Mouse (Mus musculus) stomach, embryonic 16.5 days (tissue): ENCODE measurements around the gene 1520401A03Rik. TPM values are rescaled to one million over a fixed set of nuclear protein-coding genes. Genes with fewer than 3 reads are reported as not detected.

Experiments used
- ATAC-seq: fragments of 200-750 bp; cut with Nextera tagmentation; 2 replicates; pipeline ENCODE4 v1.8.0; 2017; ENCODE audit warnings: moderate number of reproducible peaks, moderate TSS enrichment; ENCODE audit not compliant: insufficient read depth, low FRiP score
- H3K27ac ChIP-seq: fragments of 300-500 bp; sonication (generic); 2 replicates; pipeline ENCODE4 v1.5.1; 2014; ENCODE audit warnings: low read length
- H3K27me3 ChIP-seq: fragments of 300-500 bp; sonication (generic); 2 replicates; pipeline ENCODE4 v1.6.1; 2014; ENCODE audit warnings: low read length, control low read depth, mixed read lengths; ENCODE audit not compliant: control insufficient read depth, insufficient read depth
- H3K36me3 ChIP-seq: fragments of 300-500 bp; sonication (generic); 2 replicates; pipeline ENCODE4 v1.6.1; 2014; ENCODE audit warnings: low read length; ENCODE audit not compliant: control insufficient read depth, insufficient read depth
- H3K4me1 ChIP-seq: fragments of 300-500 bp; sonication (generic); 2 replicates; pipeline ENCODE4 v1.6.1; 2014; ENCODE audit warnings: low read length, control low read depth, mixed read lengths; ENCODE audit not compliant: control insufficient read depth, insufficient read depth
- H3K4me2 ChIP-seq: fragments of 300-500 bp; sonication (generic); 2 replicates; pipeline ENCODE4 v1.6.1; 2014; ENCODE audit warnings: low read depth, low read length, mixed read lengths
- H3K4me3 ChIP-seq: fragments of 300-500 bp; sonication (generic); replicated peaks from 2 replicates; pipeline ENCODE4 v1.5.1; 2014; ENCODE audit warnings: mild to moderate bottlenecking, low read length
- H3K9ac ChIP-seq: fragments of 300-500 bp; sonication (generic); 2 replicates; pipeline ENCODE4 v1.6.1; 2014; ENCODE audit warnings: low read length
- H3K9me3 ChIP-seq: fragments of 300-500 bp; sonication (generic); replicated peaks from 2 replicates; pipeline ENCODE4 v1.6.1; 2016; ENCODE audit warnings: low read length, control low read depth; ENCODE audit not compliant: control insufficient read depth
- WGBS: fragments of 180-500 bp; shearing (Covaris S2); extraction: QIAGEN DNeasy Blood & Tissue Kit; methylation state at CpG from one replicate; pipeline ENCODE4 v1.1.7; 2014; 5-methylcytosine and 5-hydroxymethylcytosine counted together
- polyA plus RNA-seq: library from polyadenylated mRNA; unstranded; fragments of >200 nt; fragmentation: Nextera tagmentation; extraction: Ambion mirVana; gene quantifications from 2 replicates; pipeline ENCODE4 v1.2.1, GENCODE M21; 2015

1520401A03Rik gene
- polyA plus RNA-seq, 1 experiment from 2014 or later = 0.23 TPM

DNA sequence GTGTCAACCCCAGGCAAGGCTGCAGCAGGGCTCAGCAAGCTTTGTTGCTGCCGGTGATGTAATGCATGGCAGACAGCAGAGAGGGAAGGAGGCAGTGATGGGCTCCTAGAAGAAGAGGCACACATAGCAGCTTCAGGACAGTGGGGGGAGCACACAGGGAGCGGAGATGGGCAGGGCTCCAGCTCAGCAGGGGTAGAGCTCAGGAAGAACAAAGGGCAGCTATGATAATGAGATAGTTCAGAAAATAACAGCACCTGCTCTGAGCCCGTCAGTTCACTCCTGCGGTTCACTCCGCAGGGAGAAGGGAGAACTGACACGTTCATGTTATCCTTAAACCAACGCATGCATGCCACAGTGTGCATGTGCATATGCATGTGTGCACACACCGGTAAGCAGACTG lies 36.2 kb upstream of the 1520401A03Rik start:
- H3K4me1 ChIP-seq = no peaks in the 10 kb centered on the region
- H3K9ac ChIP-seq = no peak overlapping the region
- no peaks in the 10 kb centered on the region for H3K27me3 ChIP-seq
- no peak for ATAC-seq
- H3K4me2 ChIP-seq = no peak overlapping the region
- no peak overlapping the region for H3K4me3 ChIP-seq
- no peak overlapping the region for H3K27ac ChIP-seq
- no peaks in the 10 kb centered on the region for H3K9me3 ChIP-seq
- 0 out of 2 replicates have a peak, but pooled peaks cover 13% of the 10 kb centered on the region for H3K36me3 ChIP-seq
- 88% methylated on average over 8 of the region's 8 CpGs for WGBS

DNA sequence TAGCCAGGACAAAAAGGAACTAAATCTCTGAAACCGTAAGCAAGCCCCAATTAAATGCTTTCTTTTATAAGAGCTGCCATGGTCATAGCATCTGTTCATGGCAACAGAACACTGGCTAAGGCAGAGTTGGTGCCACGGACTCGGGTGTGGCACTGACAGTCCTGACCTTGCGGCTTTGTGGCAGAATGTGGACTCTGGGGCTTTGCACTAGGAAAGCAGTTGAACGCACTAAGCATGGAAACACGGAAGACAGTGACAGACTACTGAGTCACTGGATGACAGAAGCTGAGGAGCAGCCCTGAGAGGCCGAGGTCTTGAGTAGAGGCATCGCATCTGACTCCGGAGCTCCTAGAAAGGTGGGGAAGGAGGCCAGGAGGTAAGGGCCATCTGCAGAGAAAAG lies 35.0 kb upstream of the 1520401A03Rik start:
- ATAC-seq = no peak
- H3K36me3 ChIP-seq = peaks cover 15% of the 10 kb centered on the region; the same call in 1 of the 2 replicates

DNA sequence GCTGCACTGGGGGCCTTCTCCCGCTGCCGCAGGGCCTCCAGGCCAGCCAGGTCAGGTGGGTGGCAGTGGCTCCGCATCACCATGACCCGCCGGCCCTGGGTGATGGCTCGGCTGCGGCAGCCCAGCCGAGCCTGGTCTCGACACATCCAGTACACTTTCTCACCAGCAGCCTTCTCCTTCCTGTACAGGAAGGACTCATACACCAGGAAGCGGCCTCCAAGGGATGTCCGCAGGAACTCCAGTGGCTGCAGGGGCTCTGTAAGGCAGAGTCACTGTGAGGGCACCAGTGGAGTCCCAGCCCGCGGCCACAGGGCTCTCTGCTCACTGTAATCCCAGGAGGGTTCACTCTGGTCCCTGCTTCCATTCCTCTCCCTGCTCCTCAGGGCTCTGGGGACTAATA lies 33.1 kb upstream of the 1520401A03Rik start:
- ATAC-seq = 0 out of 2 replicates have a peak, but pooled peaks have one; percentile 37
- no peaks in the 10 kb centered on the region for H3K27me3 ChIP-seq
- H3K9me3 ChIP-seq = no peaks in the 10 kb centered on the region
- H3K4me3 ChIP-seq = no peak overlapping the region
- peaks cover 24% of the 10 kb centered on the region; the same call in 1 of the 2 replicates for H3K36me3 ChIP-seq
- 85% methylated on average over 13 of the region's 13 CpGs for WGBS
- no peak overlapping the region for H3K4me2 ChIP-seq
- no peaks in the 10 kb centered on the region for H3K4me1 ChIP-seq
- no peak overlapping the region for H3K27ac ChIP-seq
- no peak overlapping the region for H3K9ac ChIP-seq

More for the DNA sequence above, 35.0 kb upstream of the 1520401A03Rik start:
- Histone ChIP-seq H3K9me3 (no peaks in the 10 kb centered on the region), H3K9ac (no peak overlapping the region), H3K4me3 (no peak overlapping the region), H3K4me1 (no peaks in the 10 kb centered on the region), H3K27me3 (no peaks in the 10 kb centered on the region), H3K4me2 (no peak overlapping the region), H3K27ac (no peak overlapping the region)
- 92% methylated on average over 9 of the region's 9 CpGs for WGBS

DNA sequence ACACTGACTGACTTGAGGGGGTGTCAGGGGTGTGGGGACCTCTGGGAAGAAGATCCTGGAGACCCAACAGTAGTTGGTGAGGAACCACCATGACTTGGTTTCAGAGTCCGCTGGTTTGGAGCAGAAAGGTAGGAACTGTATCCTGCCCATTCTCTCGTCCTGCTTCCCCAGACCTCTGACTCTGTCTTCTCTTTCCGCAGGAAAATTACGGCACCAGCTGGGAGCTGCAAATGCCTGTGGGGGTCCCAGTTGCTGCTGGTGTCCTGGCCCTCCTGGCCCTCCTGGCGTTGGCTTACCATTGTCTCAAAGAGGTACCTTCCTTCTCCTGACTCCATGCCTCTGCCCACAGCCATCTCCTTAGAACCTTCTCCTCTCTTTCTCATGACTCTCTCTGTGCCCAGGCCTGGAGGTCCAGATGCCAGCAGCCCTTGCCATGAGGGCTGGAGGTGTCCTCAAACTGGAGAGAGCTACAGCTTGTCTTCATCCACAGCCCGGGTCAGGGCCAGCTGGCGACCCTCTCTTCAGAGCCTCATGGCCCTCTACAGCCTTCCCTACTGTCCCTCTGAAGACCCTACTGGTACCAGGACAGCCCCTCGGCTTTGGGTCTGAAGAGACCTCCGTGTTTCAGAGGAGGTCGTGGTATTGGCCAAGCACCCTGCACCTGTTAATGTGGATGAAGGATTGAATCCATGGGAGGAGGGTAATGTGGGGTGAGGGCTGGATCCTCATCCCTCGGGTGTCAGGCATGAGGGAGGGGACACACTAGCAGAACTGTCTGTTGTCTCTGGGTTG lies 27.0 kb upstream of the 1520401A03Rik start:
- Histone ChIP-seq H3K27me3 (peaks cover 27% of the 10 kb centered on the region), H3K9ac (peak overlapping the region; percentile 8; the same call in 1 of the 2 replicates), H3K4me1 (peaks cover 18% of the 10 kb centered on the region), H3K9me3 (no peaks in the 10 kb centered on the region), H3K27ac (no peak overlapping the region), H3K4me2 (peak overlapping the region; percentile 47), H3K36me3 (peaks cover 11% of the 10 kb centered on the region; the same call in 1 of the 2 replicates), H3K4me3 (peak overlapping the region; percentile 24)
- WGBS = 77% methylated on average over 11 of the region's 11 CpGs
- ATAC-seq = no peak

DNA sequence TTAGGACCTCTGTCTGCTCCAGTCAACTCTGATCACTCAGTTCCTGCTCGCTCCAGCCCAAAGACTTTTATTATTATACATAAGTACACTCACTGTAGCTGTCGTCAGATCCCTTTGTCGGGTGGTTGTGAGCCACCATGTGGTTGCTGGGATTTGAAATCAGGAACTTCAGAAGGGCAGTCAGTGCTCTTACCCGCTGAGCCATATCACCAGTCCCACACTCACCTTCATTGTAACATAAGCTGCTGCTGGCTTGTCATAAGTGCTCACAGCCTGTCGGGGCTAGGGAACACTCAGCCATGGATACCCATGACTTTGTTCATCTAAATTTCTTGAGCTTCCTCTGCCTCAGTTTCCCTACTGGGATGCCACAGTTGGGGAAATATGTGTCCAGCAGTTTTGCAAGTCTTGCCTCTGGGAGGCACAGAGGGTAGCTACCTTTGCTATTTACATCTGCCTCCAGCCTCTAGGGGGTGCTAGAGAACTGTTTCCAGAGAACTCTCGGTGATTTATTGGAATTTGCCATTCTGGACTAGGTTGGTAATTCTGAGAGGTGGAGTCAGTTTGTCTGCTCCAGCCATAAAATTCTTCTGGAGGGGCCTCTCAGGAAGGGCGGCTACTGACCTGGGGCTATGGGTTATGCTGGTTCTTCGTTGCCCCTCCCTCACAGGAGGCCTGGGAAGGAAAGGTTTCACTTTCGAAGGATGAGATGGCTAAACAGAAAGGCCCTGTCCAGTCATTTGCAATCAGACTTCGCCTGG lies 26.2 kb upstream of the 1520401A03Rik start:
- ATAC-seq = peak; percentile 41; the same call in 1 of the 2 replicates
- 30% methylated on average over 10 of the region's 10 CpGs for WGBS
- no peaks in the 10 kb centered on the region for H3K9me3 ChIP-seq
- H3K36me3 ChIP-seq = peaks cover 11% of the 10 kb centered on the region; the same call in 1 of the 2 replicates
- peak overlapping the region; percentile 24 for H3K4me3 ChIP-seq
- H3K4me1 ChIP-seq = peaks cover 21% of the 10 kb centered on the region
- H3K27me3 ChIP-seq = peaks cover 34% of the 10 kb centered on the region
- no peak overlapping the region for H3K27ac ChIP-seq
- peak overlapping the region; percentile 8; the same call in 1 of the 2 replicates for H3K9ac ChIP-seq
- H3K4me2 ChIP-seq = peak overlapping the region; percentile 47

DNA sequence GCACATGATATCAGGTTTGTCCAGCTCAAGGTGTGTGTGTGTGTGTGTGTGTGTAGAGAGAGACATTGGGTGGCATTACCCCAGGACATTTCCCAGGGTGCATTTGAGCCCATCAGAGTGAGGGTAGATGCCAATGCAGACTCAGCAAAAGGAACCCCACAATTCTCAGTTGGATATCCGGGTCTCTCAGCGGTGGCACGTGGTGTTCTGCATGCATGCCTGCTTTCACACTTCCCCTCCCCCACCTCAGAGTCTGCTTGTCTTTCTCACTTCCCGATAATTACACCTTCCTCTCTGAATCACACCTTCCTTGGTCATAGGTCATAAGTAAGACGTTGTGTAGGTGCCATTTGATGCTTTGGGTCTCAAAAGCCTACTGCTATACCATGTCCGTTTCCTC lies 25.4 kb upstream of the 1520401A03Rik start:
- H3K4me3 ChIP-seq = no peak overlapping the region
- H3K4me1 ChIP-seq = peaks cover 21% of the 10 kb centered on the region
- no peak overlapping the region for H3K9ac ChIP-seq
- H3K36me3 ChIP-seq = peaks cover 11% of the 10 kb centered on the region; the same call in 1 of the 2 replicates
- H3K27ac ChIP-seq = no peak overlapping the region
- H3K27me3 ChIP-seq = peaks cover 42% of the 10 kb centered on the region
- no peaks in the 10 kb centered on the region for H3K9me3 ChIP-seq
- no peak overlapping the region for H3K4me2 ChIP-seq
- 21% methylated on average over 6 of the region's 6 CpGs for WGBS
- no peak for ATAC-seq

DNA sequence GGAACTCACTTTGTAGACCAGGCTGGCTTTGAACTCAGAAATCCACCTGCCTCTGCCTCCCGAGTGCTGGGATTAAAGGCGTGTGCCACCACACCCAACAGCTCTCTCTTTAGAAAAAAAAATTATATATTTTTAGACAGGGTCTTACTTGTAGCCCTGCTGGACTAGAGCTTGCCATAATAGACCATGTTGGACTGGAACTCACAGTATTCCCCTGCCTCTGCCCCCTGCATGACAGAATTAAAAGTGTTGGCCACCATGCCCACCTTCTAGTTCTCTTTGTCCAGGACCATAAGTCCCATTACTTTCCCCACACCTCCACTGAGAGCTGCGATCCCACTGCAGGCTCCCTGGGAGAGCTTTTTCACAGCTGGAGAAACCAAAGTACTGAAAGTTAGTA lies 24.9 kb upstream of the 1520401A03Rik start:
- H3K27ac ChIP-seq = no peak overlapping the region

DNA sequence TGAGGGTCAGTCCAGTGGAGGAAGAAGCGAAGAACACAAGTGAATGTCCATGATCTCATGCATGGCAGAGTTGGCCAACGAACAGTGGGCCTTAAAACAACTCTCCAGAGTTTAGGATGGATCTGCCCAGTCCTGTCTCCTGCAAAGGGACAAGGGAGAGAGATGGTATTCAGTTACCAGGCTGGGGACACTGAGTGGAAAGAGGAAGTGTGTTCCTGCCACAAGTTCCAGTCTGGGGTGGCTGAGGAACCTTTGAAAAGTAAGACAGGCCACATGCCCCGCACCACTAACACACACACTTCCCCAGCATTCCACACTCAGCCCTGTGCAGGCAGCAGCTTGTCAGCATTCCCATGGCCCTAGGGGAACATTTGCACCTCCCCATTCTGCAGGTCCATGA lies 24.2 kb upstream of the 1520401A03Rik start:
- 0 out of 2 replicates have a peak, but pooled peaks cover 4% of the 10 kb centered on the region for H3K36me3 ChIP-seq
- no peaks in the 10 kb centered on the region for H3K9me3 ChIP-seq
- no peak overlapping the region for H3K9ac ChIP-seq
- H3K27me3 ChIP-seq = peaks cover 55% of the 10 kb centered on the region
- no peak for ATAC-seq
- 79% methylated on average over 3 of the region's 3 CpGs for WGBS
- H3K4me1 ChIP-seq = peaks cover 27% of the 10 kb centered on the region
- no peak overlapping the region for H3K27ac ChIP-seq
- no peak overlapping the region for H3K4me2 ChIP-seq
- no peak overlapping the region for H3K4me3 ChIP-seq

More for the DNA sequence above, 24.9 kb upstream of the 1520401A03Rik start:
- peaks cover 48% of the 10 kb centered on the region for H3K27me3 ChIP-seq
- peaks cover 22% of the 10 kb centered on the region for H3K4me1 ChIP-seq
- no peaks in the 10 kb centered on the region for H3K9me3 ChIP-seq
- no peak overlapping the region for H3K9ac ChIP-seq
- peaks cover 8% of the 10 kb centered on the region; the same call in 1 of the 2 replicates for H3K36me3 ChIP-seq
- H3K4me2 ChIP-seq = no peak overlapping the region
- WGBS = 76% methylated on average over 3 of the region's 3 CpGs
- no peak for ATAC-seq
- H3K4me3 ChIP-seq = no peak overlapping the region

DNA sequence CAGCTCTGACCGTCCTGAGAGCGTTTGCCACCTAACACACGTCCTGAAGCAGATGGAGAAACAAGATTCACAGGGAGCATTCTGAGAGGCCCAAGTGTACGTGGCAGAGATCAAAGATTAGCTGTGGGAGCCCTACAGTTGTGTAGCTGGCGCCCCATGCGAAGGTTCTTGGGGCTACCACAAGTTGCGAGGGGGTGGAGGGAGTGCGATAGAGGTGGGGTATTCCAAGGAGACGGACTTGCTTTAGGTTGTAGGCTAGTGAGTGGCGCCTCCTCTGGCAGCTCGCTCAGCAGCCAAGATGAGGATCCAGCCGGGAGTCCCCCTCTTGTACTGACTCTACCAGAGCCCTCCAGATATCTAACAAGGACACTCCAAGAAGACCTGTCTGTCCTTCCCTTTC lies 23.7 kb upstream of the 1520401A03Rik start:
- Histone ChIP-seq H3K4me3 (no peak overlapping the region), H3K9me3 (no peaks in the 10 kb centered on the region), H3K27ac (no peak overlapping the region), H3K4me1 (peaks cover 27% of the 10 kb centered on the region), H3K36me3 (no peaks in the 10 kb centered on the region), H3K27me3 (peaks cover 59% of the 10 kb centered on the region), H3K4me2 (peak overlapping the region; percentile 59), H3K9ac (0 out of 2 replicates have a peak overlapping the region, but pooled peaks have one; percentile 55)
- 7% methylated on average over 12 of the region's 12 CpGs for WGBS
- no peak for ATAC-seq
